ENCODE assay signal across 10 mouse cellular contexts in the genomic region with DNA sequence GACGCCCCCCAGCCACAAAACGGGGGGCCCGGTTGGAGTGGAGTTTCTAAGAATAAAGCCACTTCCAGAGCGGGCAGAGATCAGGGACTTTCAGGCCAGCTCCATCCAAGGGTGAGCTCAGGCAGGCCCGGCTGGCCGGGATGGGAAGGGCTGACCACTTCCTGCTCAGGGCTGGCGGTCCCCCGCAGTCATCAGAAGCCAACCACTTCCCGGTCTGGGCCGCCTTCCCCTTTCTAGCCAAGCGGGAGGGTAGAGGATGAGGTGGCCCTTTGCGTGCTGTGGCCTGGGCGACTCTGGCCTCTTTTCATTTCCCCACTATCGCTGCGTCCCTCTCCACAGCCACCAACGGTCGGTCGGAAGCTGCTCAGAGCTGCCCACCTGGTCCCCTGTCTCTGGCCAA. TPM values are rescaled to one million over a fixed set of nuclear protein-coding genes. Genes with fewer than 3 reads are reported as not detected.
A peak's percentile ranks its signal among the peaks of the same experiment; 100 is the strongest.
DNase-seq lines count a peak whose midpoint lies in the region; TF ChIP-seq lines count a peak whose summit lies in the region.
"Had no signal": no experiment of that assay in that cellular context is flagged by ENCODE, and none has a peak within 500 bp of the region (broad histone marks: within the 10 kb centered on the region; RNA-seq: fewer than 3 reads in every experiment).

No protein-coding gene starts in this region.

- H3K4me3 ChIP-seq in bone marrow, adult 2 months (replicated peaks; ENCODE audit: control insufficient read depth, low read depth, low read length), result no peak overlapping the region
- H3K4me3 ChIP-seq in myocyte, result no peak overlapping the region
- H3K4me3 ChIP-seq: erythroblast, embryonic 14.5 days; limb, embryonic 15.5 days had no signal

- no peaks in the 10 kb centered on the region for H3K79me2 ChIP-seq in myocyte (ENCODE audit: control insufficient read depth, insufficient read depth)

- no peak for TF ChIP-seq CTCF in bone marrow, adult 2 months (IDR thresholded peaks at IDR 0.05; ENCODE audit: control insufficient read depth, insufficient read depth, low read length)

- peak overlapping the region; percentile 44 for H3K4me2 ChIP-seq in myocyte (ENCODE audit: low read depth)
- H3K4me2 ChIP-seq: limb, embryonic 15.5 days had no signal

- TF ChIP-seq POLR2A in bone marrow, adult 2 months (IDR thresholded peaks at IDR 0.05; ENCODE audit: borderline replicate concordance, control insufficient read depth, low read depth, low read length), result peak; percentile 23; the same call in 1 of the 2 replicates
- TF ChIP-seq POLR2A in myocyte (IDR thresholded peaks at IDR 0.05; ENCODE audit: insufficient read length, low read depth), result no peak

- peaks cover 1% of the 10 kb centered on the region; the same call in 1 of the 2 replicates for H3K4me1 ChIP-seq in bone marrow, adult 2 months (ENCODE audit: control insufficient read depth, insufficient read depth, low read length)
- H3K4me1 ChIP-seq: limb, embryonic 15.5 days had no signal

- H3K27ac ChIP-seq in bone marrow, adult 2 months (ENCODE audit: control insufficient read depth, insufficient read depth, low read depth, low read length, poor library complexity), result peak overlapping the region; percentile 69
- H3K27ac ChIP-seq: limb, embryonic 15.5 days had no signal

- H3ac ChIP-seq in myocyte (ENCODE audit: control insufficient read depth, insufficient read length), result no peak overlapping the region

- intact Hi-C loops in left cerebral cortex, postnatal 14 days (cut with DNase I), result loop anchor here (5.0 kb wide), 1 partner anchor 82 kb away; no protein-coding TSS in a partner anchor
- intact Hi-C loops in heart, postnatal 36 days (cut with DNase I), result loop anchor here (5.0 kb wide), 1 partner anchor 82 kb away; no protein-coding TSS in a partner anchor

- no peaks in the 10 kb centered on the region for H3K27me3 ChIP-seq in myocyte (ENCODE audit: control insufficient read depth, insufficient read depth, insufficient read length)
- H3K27me3 ChIP-seq: limb, embryonic 15.5 days had no signal

- 3% methylated on average over 18 of the region's 18 CpGs for WGBS in bone marrow, adult 2 months

- H3K36me3 ChIP-seq in myocyte (ENCODE audit: control insufficient read depth, insufficient read depth), result no peaks in the 10 kb centered on the region
- H3K36me3 ChIP-seq: limb, embryonic 15.5 days had no signal

- peak; percentile 30 to 31 for DNase-seq in left cerebral cortex, postnatal 14 days (ENCODE audit: low spot score in 2 of 2)
- DNase-seq in left cerebral cortex, adult 18-20 months (ENCODE audit: low spot score in 2 of 2), result no peak
- DNase-seq in heart, postnatal 36 days, result peak; percentile 29 to 36
- DNase-seq in left cerebral cortex, adult 8-10 months (ENCODE audit: low spot score in 2 of 2), result no peak
- no peak for DNase-seq in cerebellum, adult 8-10 months
- DNase-seq in urinary bladder, adult 2 months (ENCODE audit: low spot score), result no peak

TF ChIP-seq in myocyte, 11 proteins besides CTCF, POLR2A, EP300 and RAD21:
- peak in 1 of 3 experiments; percentile 1 for TF ChIP-seq MYOD1 (IDR thresholded peaks at IDR 0.05; ENCODE audit: control insufficient read depth in 1 of 3, insufficient read length in 2 of 3, low read depth in 2 of 3)
- TF ChIP-seq USF1 (IDR thresholded peaks at IDR 0.05; ENCODE audit: low read depth), result no peak

RNA-seq across cellular contexts. Expression of gene Runx3, which starts 50.6 kb away (rescaled TPM):
- not detected for total RNA-seq in left cerebral cortex, postnatal 14 days (2021)
- total RNA-seq in left cerebral cortex, adult 18-20 months (2021), result under 1 TPM in 1 of 2 experiments, not detected in 1; 0.12 TPM
- 7.0 and 20.8 TPM in 2 replicates for polyA plus RNA-seq in bone marrow, adult 2 months (2011; ENCODE audit: insufficient read depth, insufficient read length, low replicate concordance, missing spikeins)
- under 1 TPM; 0.43 to 0.50 TPM for total RNA-seq in heart, postnatal 36 days (2021)
- 19.6 TPM for polyA plus RNA-seq in myocyte (2012; fragmentation: generic; extraction: Trizol)
- under 1 TPM in 2 of 4 experiments, not detected in 2; 0.27 to 0.30 TPM for total RNA-seq in left cerebral cortex, adult 8-10 months (2022)
- 0.21 and 0.60 TPM in 2 replicates for polyA plus RNA-seq in urinary bladder, adult 2 months (2012; rRNA removed)

Comparison
In these comparisons a context has a peak if more than half of its experiments do, and no peak if none do; other contexts are left out.
1. DNase-seq: peak in left cerebral cortex, postnatal 14 days (2 of 2) and heart, postnatal 36 days (2 of 2); none in left cerebral cortex, adult 18-20 months (0 of 2), left cerebral cortex, adult 8-10 months (0 of 2), cerebellum, adult 8-10 months (single experiment) and urinary bladder, adult 2 months (single experiment).